Mouse (Mus musculus): ENCODE data around the gene Rnf5. TPM values are rescaled to one million over a fixed set of nuclear protein-coding genes. Genes with fewer than 3 reads are reported as not detected.
A peak's percentile ranks its signal among the peaks of the same experiment; 100 is the strongest.

The Rnf5 gene
- total RNA-seq, 2 experiments from 2014 or later: 71.4 to 76.3 TPM

DNA sequence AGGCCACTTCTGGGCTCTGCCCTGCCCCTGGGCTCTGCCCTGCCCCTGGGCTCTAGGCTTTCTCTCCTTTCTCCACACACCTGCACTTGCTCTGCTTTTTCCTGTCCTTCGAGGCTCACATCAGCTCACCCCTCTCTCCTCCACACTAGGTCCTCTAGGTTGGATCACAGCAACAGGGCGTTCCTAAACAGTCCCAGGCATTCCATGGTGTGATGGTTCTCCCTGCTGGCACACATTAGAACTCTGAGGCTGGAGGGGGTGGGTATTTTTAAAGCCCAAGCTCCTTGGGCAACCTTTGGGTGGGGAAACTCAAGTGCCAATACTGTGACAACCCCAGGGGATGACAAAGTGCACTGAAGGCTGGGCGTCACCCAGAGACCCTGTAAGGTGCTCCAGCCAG is 34.0 kb upstream of the Rnf5 start:
- intact Hi-C loops (cut with DNase I): no loop called here
- DNase-seq (ENCODE audit: low spot score in 2 of 2): no peak

DNA sequence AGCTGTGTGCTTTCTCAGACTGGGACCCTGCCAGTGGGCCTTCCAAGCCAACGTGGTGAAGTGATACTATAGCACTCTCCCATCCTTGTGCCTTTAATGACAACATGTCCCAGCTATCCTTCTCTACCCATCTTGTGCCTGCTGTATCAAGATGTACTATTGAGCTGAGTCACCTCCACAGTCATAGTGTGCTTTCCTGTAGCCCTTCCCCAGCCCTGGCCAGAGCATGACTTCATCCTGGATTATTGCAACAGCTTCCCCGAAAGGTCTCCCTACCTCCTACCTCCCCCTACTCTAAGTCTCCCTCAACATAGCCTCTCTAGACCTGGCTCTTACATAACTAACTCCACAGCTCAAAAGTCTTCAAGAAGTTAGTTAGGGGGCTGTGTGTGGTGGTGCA is 32.2 kb upstream of the Rnf5 start:
- intact Hi-C loops (cut with DNase I): no loop called here
- no peak for DNase-seq (ENCODE audit: low spot score in 2 of 2)

DNA sequence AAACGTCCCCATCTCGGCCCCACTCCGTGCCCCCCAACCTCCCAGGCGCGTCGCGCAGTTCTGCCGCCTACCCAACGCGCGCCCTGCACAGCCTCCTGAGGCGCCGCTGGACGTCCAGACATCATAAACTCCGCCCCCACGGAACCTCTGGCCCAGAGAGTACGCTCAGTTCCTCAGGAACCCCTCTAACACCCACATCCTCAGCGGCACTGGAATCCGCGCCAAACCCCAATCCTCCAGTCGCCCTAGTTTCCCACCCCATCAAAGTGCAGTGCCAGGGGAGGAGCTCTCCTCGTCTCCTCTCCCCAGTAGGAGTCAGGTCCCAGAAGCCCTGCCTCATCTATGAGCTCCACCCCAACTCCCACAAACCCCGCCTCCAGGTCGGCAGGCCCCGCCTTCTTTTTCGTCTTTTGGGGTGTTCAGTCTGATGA is 28.8 kb upstream of the Rnf5 start:
- intact Hi-C loops (cut with DNase I): no loop called here
- DNase-seq (ENCODE audit: low spot score in 2 of 2): peak; percentile 83 to 96

DNA sequence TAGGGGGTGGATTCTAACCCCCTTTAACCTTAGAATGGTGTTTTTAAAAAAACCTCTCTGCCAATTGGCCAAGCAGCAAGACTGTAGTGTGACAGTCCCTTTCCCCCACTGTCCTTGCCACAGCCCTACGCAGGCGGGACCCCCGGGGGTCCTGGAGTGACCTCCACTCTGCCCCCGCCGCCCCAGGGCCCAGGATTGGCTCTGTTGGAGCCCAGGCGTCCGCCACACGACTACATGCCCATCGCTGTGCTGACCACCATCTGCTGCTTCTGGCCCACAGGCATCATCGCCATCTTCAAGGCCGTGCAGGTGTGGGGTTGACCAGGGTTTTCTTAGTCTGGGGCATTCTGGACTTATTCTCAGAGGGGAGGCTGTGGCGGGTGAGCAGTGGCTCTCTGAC is 28.2 kb upstream of the Rnf5 start:
- intact Hi-C loops (cut with DNase I): no loop called here
- no peak for DNase-seq (ENCODE audit: low spot score in 2 of 2)

DNA sequence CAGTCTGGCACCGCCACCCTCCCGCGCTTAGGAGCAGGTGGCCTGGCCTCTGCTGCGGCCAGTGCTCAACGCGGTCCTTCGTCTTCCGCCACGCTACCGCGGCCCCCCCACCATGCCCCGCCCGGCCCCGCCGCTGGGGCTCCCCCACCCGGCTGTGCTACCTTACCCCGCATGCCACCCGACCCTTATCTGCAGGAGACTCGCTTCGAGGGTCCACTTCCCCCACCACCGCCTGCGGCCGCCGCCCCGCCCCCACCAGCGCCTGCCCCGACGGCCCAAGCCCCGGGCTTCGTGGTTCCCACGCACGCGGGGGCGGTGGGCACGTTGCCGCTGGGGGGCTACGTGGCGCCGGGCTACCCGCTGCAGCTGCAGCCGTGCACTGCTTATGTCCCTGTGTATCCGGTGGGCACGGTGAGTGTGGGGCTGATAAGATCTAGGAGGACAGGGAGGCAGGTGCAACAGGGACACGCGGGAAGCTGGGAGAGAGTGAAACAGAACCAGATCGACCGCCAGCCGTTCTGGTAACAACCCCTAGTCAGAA is 27.3 kb upstream of the Rnf5 start:
- no peak for DNase-seq (ENCODE audit: low spot score in 2 of 2)
- intact Hi-C loops (cut with DNase I): no loop called here

DNA sequence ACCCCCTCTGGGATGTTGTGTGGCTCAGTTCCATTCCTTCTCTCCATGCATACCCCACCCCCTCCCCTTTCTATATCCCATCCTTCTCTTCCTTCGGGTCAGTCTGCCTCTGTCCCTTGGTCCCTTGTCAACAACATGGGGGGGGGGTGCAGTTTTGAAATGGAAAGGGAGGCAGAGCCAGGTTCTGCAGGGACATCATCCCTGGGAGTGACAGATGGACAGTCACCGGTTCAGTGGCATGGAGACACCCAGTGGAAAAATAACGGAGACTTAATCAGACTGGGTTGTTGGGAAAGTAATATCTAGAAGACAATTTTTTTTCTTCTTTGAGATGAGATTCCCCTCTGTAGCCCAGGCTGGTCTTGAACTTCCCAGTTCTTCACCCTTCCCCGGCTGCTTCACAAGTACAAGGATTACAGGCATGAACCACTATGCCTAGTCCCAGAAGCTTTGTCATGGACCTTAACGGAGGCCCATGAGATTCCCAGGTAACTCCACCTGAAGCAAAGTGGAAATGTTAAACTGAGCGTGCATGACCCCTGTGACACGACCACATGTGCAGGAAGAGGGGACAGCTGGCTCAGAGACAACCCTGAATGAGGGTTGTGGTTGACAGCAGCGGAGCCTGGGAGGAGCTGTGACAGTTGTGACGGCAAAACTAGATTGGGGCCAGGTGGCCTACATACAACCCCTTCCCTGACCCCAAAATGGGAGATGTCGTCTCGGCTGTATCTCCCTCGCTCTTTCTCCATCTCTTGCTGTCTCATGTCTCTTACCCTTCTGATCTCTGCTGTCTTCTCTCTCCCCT is 26.5 kb upstream of the Rnf5 start:
- DNase-seq (ENCODE audit: low spot score in 2 of 2): no peak
- intact Hi-C loops (cut with DNase I): loop anchor here (2.0 to 5.0 kb wide), 3 partner anchors 38 to 508 kb away; partner anchors contain the start of genes Brd2 and Pbx2

DNA sequence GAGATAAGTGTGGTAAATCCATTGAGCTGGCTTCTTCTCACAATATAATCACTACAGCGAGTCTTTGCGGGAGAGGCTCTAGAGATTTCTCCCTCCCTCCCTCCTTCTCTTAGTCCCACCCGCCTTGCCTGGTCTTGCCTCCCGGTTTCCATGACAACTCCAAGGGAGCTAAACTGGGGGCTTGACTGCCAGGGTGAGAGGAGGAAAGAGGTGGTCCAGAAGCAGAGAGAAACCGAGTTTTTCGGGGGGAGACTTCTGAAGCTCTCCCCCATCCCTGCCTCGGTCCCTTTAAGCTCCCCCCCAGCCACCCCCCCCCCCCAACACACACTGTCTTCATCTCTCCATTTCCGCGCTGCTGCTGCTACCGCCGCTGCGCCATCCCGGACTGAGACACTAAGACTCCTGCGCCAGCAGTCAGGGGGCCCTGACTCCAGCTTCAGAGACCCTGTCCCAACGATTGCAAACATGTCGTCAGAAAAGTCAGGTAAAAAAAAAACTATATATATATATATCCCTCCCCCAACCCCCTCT is 25.8 kb upstream of the Rnf5 start, which contains the start of gene Prrt1:
Gene Prrt1 (plus strand): TSS at position 313 of the 531 bp plus-strand sequence.
- intact Hi-C loops (cut with DNase I): loop anchor here (2.0 to 5.0 kb wide), 3 partner anchors 37 to 507 kb away; partner anchors contain the start of genes Brd2 and Pbx2
- peak; percentile 70 to 90 for DNase-seq (ENCODE audit: low spot score in 2 of 2)

DNA sequence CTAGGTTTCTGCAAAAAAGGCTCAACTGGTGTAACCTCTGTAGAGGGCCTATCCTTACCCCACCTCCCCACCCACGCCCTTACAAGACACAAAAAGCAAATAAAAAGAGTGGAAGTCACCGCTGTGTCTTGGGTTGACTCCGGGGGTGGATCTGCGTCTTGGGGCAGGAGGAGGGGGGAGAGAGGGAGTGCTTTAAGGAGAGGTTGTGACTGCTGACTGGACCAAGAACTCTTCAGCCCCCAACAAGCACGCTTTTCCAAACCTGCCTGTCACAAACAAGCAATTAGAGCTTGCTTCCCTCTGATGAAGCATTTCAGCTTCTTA is 25.1 kb upstream of the Rnf5 start:
- DNase-seq (ENCODE audit: low spot score in 2 of 2): no peak
- intact Hi-C loops (cut with DNase I): loop anchor here (1.0 to 5.0 kb wide), 4 partner anchors 23 to 506 kb away; partner anchors contain the start of genes Brd2 and Pbx2

DNA sequence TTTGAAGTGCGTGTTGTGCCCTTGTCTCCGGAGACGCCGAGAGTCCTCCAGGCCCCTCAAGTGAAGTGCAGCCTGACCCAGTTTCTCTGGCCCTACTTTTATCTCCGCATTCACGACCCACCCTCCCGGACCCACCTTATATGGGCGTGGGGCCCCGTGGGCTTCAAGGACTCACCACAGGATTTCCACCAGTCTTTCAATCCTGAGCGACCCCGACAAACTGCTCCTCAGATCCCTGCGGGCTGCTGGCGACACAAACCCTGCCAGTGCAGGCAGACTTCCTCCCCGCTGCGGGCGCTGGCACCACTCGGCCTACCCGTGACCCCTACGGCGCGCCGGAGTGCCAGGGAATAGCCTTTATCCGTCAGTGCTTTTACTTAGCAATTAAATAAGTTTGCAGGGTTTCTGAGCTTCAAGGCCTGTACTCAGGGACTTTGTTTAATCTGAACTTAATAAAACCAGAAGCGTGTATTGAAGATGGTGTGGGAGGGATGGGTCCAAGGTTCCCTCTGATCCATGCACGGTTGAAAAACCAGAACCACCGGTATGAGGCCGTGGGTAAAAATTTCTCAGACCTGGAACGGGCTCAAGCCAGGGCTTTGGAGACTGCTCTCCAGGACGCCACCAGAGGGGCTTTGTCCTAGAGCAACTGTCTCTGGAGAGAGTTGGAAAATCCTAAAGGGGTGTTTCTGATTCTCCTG is 24.6 kb upstream of the Rnf5 start, which contains the start of gene Ppt2:
Gene Ppt2 (minus strand): TSS at position 568 of the 701 bp plus-strand sequence.
- no peak for DNase-seq (ENCODE audit: low spot score in 2 of 2)
- intact Hi-C loops (cut with DNase I): loop anchor here (1.0 to 5.0 kb wide), 4 partner anchors 23 to 506 kb away; partner anchors contain the start of genes Brd2 and Pbx2

DNA sequence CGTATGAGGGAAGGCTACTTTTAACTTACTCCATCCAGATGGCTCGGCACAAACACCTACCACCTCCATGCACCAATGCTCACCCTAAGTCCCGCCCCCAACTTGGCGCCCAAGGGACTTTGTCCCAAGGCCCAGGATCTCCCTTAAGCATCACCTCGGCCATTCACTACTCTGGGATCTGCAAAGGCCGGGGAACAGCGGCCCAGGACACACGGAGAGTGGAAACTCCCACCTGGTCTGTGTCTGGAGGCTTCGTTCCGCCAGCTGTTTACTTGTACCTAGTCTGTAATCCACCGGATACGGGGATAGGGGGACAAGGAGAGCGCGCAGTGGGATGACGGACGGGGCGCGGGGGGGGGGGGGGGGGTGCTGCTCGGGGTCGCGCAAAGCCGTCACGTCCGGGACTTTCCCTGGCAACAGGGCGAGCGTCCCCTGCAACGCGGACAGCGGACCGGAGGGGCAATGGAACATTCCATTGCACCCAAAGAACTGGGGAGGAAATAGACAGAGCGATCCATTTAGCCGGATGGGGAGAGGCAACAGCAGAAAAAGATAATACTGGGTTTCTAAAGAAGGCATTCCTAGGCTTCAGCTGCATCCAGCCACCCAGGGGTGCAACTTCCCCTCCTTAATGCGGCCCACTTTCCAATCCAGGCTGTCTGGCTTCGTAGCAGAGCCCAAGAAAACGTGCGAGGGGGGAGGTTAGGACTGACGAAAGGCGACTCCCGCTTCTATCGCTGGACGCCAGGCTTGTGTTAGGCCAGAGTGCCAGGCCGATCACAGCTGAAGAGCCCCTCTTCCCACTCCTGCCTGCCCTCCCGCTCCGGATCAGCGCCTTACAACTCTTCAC is 23.8 kb upstream of the Rnf5 start:
- intact Hi-C loops (cut with DNase I): loop anchor here (5.0 kb wide), 2 partner anchors 35 to 505 kb away; partner anchors contain the start of genes Brd2 and Pbx2

DNA sequence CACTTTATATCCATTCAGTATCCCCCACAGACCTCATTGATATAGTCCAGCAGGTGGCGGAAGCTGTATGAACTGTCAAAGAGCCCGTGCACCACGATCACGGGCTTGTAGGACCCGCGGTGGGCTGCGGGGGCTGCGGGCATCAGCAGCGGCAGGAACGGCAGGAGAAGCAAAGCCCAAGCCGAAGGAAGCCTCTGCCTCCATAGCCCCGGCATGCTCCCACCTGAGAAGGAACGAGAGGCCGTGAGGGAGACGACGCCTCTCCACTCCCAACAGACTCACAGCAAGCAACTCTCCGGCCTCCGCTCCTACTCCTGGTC is 23.2 kb upstream of the Rnf5 start:
- peak in 1 of 2 experiments; percentile 63 for DNase-seq (ENCODE audit: low spot score in 2 of 2)
- intact Hi-C loops (cut with DNase I): loop anchor here (5.0 kb wide), 2 partner anchors 34 to 504 kb away; partner anchors contain the start of genes Brd2 and Pbx2

More for the DNA sequence above, 23.8 kb upstream of the Rnf5 start:
- DNase-seq (ENCODE audit: low spot score in 2 of 2): peak; percentile 88 to 93

DNA sequence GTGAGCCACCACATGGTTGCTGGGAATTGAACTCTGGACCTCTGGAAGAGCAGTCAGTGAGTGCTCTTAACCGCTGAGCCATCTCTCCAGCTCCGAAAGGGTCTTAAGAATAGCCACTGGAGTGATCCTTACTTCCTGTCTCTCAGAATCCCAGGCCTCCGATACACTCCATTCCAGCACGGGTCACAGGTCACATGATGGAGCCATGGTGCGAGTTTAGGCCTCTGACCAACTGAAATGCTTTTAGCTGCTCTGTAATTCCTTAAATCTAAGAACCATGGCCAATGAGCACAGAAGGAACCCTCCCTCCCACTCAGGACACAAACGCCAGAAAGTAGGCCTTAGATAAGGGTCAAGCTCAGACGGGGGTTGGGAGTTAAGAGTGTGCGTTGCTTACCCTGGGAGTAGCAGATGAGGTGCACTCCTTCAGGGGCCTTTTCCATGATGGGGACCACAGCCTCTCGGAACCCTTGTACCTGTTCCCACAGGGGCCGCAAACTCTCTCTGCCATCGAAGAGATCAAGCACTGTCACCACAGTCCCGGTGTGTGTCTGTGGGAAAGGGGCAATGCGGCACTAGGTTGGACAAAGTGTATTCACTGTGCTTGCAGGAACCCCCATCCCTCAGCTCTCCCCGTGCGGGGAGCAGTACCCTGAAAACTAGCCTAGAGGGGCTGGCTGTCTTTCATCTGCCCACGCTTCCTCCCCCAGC is 22.7 kb upstream of the Rnf5 start:
- intact Hi-C loops (cut with DNase I): loop anchor here (5.0 kb wide), 2 partner anchors 34 to 504 kb away; partner anchors contain the start of genes Brd2 and Pbx2
- DNase-seq (ENCODE audit: low spot score in 2 of 2): no peak

DNA sequence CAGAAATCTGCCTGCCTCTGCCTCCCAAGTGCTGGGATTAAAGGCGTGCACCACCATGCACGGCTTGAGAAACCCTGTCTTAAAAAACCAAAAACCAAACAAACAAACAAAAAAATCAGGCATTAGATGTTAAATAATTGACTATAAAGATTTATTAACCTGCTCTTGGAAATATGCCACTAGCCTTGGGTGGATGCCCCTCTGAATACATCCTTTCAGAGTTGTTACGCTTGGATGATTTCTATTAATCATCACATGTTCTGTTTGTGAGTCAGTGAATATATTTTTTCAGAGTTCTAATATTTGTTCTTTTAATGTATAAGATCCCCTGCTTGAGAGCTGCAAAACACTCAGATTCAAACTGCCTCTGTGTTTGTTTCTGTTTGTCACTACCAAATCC is 21.5 kb upstream of the Rnf5 start:
- intact Hi-C loops (cut with DNase I): loop anchor here (5.0 kb wide), 2 partner anchors 33 to 503 kb away; partner anchors contain the start of genes Brd2 and Pbx2
- no peak for DNase-seq (ENCODE audit: low spot score in 2 of 2)

DNA sequence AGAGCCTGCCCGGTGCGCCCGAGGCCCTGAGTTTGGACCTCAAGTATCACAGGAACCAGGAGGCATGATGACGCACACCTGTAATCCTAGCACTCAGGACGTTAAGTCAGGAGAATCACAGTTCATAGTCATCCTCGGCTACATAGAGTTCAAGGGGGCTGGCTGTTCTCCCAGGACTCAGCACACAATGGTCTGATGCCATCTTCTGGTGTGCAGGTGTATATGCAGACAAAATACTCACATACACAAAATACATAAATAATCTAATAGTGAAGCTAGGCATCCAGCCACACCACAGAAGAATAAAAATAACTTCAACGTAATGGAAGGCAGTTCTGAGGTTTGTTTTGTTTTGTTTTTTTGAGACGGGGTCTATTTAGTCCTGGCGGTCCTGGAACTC is 19.7 kb upstream of the Rnf5 start:
- intact Hi-C loops (cut with DNase I): no loop called here
- no peak for DNase-seq (ENCODE audit: low spot score in 2 of 2)

DNA sequence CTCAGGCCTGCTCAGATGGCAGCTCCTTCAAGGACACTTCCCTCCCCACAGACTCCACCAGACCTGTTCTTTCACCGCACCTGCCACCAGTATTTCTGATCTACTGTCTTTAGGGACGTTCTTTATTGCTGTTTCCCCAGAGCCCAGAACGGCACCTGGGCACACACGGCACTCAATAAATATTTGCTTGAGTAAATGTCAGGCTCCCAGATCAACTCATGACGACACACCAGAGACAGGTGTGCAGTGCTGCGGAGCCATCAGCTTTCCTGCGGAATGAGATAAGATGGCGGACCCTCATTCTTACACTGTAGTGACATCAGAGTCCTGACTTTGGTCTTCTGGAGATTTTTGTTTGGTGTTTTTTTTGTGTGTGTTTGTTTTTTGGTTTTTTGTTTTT is 17.5 kb upstream of the Rnf5 start:
- intact Hi-C loops (cut with DNase I): no loop called here
- DNase-seq (ENCODE audit: low spot score in 2 of 2): no peak

DNA sequence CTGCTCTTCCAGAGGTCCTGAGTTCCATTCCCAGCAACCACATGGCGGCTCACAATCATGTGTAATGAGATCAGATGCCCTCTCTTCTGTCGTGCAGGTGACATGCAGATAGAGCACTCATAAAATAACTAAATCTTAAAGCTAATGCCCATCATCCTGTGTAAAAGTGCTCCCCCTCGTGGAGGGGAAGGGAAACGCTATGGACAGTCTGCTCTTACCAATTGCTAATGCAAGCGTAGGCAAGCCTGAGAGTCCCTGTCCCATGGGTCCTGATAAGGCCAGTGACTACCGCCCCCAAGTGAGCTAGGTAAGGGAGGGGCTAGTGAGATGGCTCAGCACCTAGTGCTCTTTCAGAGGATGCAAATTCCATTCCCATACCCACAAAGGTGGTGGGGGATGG is 15.5 kb upstream of the Rnf5 start:
- DNase-seq (ENCODE audit: low spot score in 2 of 2): peak in 1 of 2 experiments; percentile 65
- intact Hi-C loops (cut with DNase I): loop anchor here (2.0 kb wide), 1 partner anchor 178 kb away; no protein-coding TSS in a partner anchor

DNA sequence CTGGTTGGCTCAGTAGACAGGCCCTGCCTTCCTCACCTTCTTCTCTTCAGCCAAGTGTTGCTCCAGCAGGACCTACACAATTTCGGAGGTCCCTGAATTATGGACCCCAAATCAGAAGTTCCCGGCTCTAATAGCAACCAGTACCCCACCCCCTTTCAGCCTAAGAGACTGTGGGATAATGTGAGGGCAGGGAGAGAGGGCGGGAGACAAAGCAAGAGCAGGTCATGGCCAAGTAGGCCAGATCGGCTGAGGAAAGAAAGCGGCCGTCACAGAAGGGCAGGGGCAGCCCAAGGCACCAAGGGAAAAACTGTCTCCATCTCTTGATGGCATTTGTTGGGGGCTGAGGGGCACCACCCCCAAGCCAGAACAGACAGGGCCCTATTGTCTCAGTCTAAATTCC is 12.4 kb upstream of the Rnf5 start, which contains the start of gene Egfl8:
Gene Egfl8 (minus strand): TSS at position 101 of the 400 bp plus-strand sequence.
- intact Hi-C loops (cut with DNase I): no loop called here
- DNase-seq (ENCODE audit: low spot score in 2 of 2): no peak

DNA sequence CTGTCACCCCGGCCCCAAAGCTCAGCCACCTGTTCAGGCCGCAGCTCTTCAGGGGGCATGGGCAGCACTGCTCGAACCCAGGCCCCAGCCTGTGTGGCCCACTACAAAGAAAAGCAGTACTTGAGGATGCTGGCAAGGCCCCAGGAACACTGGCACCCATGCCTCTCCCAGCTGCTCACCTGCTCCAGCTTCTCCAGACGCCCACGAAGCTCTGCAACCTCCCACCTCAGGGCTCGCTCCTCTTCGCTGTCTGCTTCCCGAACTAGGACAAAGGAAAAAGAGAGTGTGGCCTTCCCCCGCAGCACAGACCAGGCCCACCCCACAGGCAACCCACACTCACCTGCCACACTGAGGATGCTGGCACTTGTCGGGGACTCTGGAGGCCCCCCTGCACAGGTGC is 10.3 kb upstream of the Rnf5 start:
- intact Hi-C loops (cut with DNase I): no loop called here
- peak in 1 of 2 experiments; percentile 53 for DNase-seq (ENCODE audit: low spot score in 2 of 2)

Measured in left cerebral cortex, postnatal 25 days (tissue).